Mouse (Mus musculus) liver, embryonic 13.5 days (tissue): ENCODE results near the gene Dpm2. TPM values are rescaled to one million over a fixed set of nuclear protein-coding genes. Genes with fewer than 3 reads are reported as not detected.

Experiments used
- ATAC-seq: fragments of 200-750 bp; cut with Nextera tagmentation; 2 replicates; pipeline ENCODE4 v1.8.0; 2017; ENCODE audit warnings: low read depth, mild to moderate bottlenecking, moderate number of reproducible peaks, moderate library complexity
- DNase-seq: peaks from one replicate; pipeline ENCODE4 v3.0.0; 2022
- H3K27ac ChIP-seq: fragments of 300-500 bp; sonication (generic); 2 replicates; pipeline ENCODE4 v1.5.1; 2015; ENCODE audit warnings: moderate library complexity, mild to moderate bottlenecking, inconsistent platforms
- H3K27me3 ChIP-seq: fragments of 300-500 bp; sonication (generic); 2 replicates; pipeline ENCODE4 v1.6.1; 2015; ENCODE audit warnings: mild to moderate bottlenecking, inconsistent platforms
- H3K36me3 ChIP-seq: fragments of 300-500 bp; sonication (generic); 2 replicates; pipeline ENCODE4 v1.6.1; 2015; ENCODE audit warnings: mild to moderate bottlenecking, inconsistent platforms
- H3K4me1 ChIP-seq: fragments of 300-500 bp; sonication (generic); replicated peaks from 2 replicates; pipeline ENCODE4 v1.6.1; 2015; ENCODE audit warnings: inconsistent platforms
- H3K4me2 ChIP-seq: fragments of 300-500 bp; sonication (generic); 2 replicates; pipeline ENCODE4 v1.6.1; 2015; ENCODE audit warnings: inconsistent platforms, mild to moderate bottlenecking, moderate library complexity
- H3K4me3 ChIP-seq: fragments of 300-500 bp; sonication (generic); replicated peaks from 2 replicates; pipeline ENCODE4 v1.5.1; 2015; ENCODE audit warnings: mild to moderate bottlenecking, inconsistent platforms
- H3K9ac ChIP-seq: fragments of 300-500 bp; sonication (generic); 2 replicates; pipeline ENCODE4 v1.6.1; 2015; ENCODE audit warnings: mild to moderate bottlenecking, inconsistent platforms
- H3K9me3 ChIP-seq: fragments of 300-500 bp; sonication (generic); replicated peaks from 2 replicates; pipeline ENCODE4 v1.6.1; 2016; ENCODE audit warnings: inconsistent platforms
- WGBS: fragments of 180-500 bp; shearing (Covaris S2); methylation state at CpG from one replicate; pipeline ENCODE4 v1.1.7; 2015; ENCODE audit not compliant: insufficient replicate concordance; 5-methylcytosine and 5-hydroxymethylcytosine counted together
- polyA plus RNA-seq: library from polyadenylated mRNA; unstranded; fragments of >200 nt; fragmentation: Nextera tagmentation; extraction: Ambion mirVana; gene quantifications from 2 replicates; pipeline ENCODE4 v1.2.1, GENCODE M21; 2015

The Dpm2 gene
- polyA plus RNA-seq, 1 experiment from 2014 or later, result 64.2 TPM

DNA sequence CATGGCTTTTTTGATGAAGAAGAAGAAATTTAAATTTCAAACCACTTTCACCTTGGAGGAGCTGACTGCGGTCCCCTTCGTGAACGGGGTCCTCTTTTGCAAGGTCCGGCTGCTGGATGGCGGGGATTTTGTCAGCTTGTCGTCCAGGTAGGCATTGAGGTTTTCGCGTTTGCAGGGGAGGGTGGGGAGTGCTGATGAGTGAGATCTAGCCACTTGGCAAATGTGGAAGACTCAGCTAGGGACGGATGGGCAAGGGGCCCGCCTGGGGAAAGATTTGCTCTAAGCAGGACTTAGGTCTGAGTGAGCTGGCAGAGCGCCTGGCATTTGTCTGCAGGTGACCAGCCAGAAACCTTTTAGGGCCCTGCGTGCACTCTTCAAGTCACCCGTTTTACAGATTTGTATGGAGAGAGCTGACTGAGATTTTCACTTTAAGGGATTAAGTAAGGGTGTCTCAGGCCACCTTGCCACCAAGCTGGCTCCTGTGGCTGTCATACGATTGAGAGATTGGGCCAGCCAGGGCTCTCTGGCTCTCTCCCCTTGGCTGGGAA is 34.5 kb upstream of the Dpm2 start:
- 3% methylated on average over 14 of the region's 14 CpGs for WGBS
- H3K27me3 ChIP-seq, result peaks cover 73% of the 10 kb centered on the region
- H3K27ac ChIP-seq, result no peak overlapping the region
- peak overlapping the region; percentile 100 for H3K4me2 ChIP-seq
- no peaks in the 10 kb centered on the region for H3K9me3 ChIP-seq
- no peaks in the 10 kb centered on the region for H3K36me3 ChIP-seq
- peak overlapping the region; percentile 82 for H3K9ac ChIP-seq
- peak overlapping the region; percentile 79 for H3K4me3 ChIP-seq
- ATAC-seq (no peak), DNase-seq (no peak)
- H3K4me1 ChIP-seq, result peaks cover 56% of the 10 kb centered on the region

DNA sequence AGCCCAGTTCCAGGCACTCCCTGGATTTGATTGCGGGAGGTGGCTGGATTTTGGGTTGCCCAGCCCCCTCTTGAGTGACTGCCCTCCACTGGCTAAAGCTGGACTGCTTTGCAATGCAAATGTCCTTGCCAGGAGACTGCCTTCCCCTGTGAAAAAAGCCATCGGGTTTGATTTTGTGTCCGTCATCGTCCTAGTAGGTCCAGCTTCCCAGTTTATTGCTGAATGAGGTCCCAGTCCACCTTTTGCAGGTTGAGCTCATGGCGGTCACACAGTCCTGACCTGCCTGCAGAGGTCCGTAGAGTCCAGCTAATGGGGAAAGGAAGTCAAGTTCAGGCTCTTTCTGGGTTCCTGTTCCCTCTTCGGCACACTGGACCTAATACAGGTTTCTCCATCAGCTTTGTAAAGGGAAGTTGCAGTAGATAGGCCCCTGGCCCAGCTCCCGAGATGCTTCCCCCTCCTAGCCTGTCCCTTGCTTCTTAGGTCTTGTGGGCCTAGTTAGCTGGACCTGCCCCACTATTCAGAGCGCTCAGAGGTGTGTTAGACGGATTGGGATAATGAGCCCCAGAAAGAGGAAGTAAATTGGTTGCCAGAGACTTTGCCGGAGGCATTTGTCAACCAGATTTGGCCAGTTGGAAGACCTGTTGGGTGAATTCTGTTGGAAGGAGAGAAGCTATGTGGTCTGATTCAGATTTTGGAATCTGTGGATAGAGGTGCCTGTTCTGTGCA is 33.9 kb upstream of the Dpm2 start:
- whole genome bisulfite sequencing, result 4% methylated on average over 11 of the region's 11 CpGs
- Histone ChIP-seq H3K9me3 (no peaks in the 10 kb centered on the region), H3K4me1 (peaks cover 56% of the 10 kb centered on the region)

DNA sequence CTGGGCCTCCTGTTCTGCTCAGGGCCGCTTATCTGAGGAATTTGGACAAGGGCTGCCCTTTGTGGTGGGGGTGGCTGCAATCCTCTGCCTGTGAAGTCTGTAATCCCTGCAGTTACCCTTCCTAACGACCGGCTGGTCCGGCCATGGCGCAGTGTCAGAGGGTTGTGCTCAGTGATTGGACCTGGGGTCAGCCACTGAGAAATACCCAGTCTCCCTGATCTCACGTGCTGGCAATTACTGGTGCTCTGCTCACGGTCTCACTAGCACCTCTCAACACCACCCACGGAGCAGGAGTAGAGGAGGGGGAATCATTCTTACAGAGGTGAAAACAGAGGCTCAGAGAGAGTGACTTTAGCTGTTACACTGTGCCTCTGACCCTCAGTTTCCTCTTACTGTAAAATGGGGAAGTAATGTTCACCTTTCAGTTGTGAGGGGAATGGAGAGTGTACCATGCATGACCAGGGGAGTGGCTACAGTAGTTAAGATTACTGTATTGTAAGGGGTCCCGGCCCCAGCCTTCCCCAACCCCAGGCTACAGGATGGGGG is 33.2 kb upstream of the Dpm2 start:
- Histone ChIP-seq H3K4me1 (peaks cover 56% of the 10 kb centered on the region), H3K9me3 (no peaks in the 10 kb centered on the region), H3K36me3 (no peaks in the 10 kb centered on the region), H3K27me3 (peaks cover 73% of the 10 kb centered on the region), H3K27ac (peak overlapping the region; percentile 32; the same call in 1 of the 2 replicates), H3K4me3 (peak overlapping the region; percentile 79), H3K4me2 (peak overlapping the region; percentile 100), H3K9ac (peak overlapping the region; percentile 82; the same call in 1 of the 2 replicates)
- 9% methylated on average over 9 of the region's 9 CpGs for WGBS
- DNase-seq (no peak), ATAC-seq (peak; percentile 2; the same call in 1 of the 2 replicates)

More for the DNA sequence above, 33.9 kb upstream of the Dpm2 start:
- H3K36me3 ChIP-seq, result no peaks in the 10 kb centered on the region
- H3K27me3 ChIP-seq, result peaks cover 73% of the 10 kb centered on the region
- H3K27ac ChIP-seq, result peak overlapping the region; percentile 32; the same call in 1 of the 2 replicates
- peak overlapping the region; percentile 100 for H3K4me2 ChIP-seq
- H3K4me3 ChIP-seq, result peak overlapping the region; percentile 79
- no peak for ATAC-seq
- DNase-seq, result no peak
- H3K9ac ChIP-seq, result peak overlapping the region; percentile 82; the same call in 1 of the 2 replicates

DNA sequence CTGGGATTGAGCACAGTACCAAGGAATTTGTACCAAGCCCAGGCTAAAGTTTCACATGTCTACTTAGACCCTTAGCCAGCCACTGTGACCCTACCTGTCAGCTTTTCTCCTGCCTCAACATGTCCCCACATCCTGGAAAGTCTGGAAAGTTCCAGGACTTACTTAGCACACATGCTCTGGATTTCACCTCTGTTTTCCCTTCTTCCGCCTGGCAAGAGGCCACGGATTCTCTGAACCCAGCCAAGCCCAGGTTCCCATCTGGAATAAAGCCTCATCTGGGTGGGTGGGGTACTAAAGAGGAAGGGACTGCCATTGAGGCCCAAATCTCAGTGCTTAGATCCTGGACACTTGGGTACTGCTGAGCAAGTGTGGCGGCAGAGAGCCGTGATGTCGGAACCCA is 32.7 kb upstream of the Dpm2 start:
- Histone ChIP-seq H3K4me2 (peak overlapping the region; percentile 100; the same call in 1 of the 2 replicates), H3K36me3 (no peaks in the 10 kb centered on the region), H3K4me3 (no peak overlapping the region), H3K27me3 (peaks cover 73% of the 10 kb centered on the region), H3K27ac (no peak overlapping the region), H3K4me1 (peaks cover 56% of the 10 kb centered on the region), H3K9me3 (no peaks in the 10 kb centered on the region), H3K9ac (no peak overlapping the region)
- DNase-seq (no peak), ATAC-seq (no peak)
- WGBS, result 72% methylated on average over 5 of the region's 5 CpGs

DNA sequence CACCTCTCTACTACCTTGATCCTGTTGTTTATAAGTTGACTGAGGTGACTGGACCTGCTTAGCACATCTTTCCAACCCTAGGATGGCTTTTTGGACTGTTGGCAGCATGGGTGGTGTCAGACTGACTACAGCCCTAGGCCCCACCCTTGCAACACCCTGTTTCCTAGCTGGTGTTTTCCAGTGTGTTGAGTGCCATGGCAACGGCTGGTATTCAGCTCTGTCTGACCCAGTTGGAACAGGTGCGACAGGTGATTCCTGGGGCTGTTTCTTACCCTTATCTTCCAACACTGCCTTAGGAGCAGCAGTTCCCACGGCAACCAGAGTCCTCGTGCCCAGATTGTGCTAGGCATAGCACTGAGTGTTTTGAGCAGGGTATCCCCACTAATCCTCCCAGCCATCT is 32.2 kb upstream of the Dpm2 start:
- Histone ChIP-seq H3K4me1 (peaks cover 54% of the 10 kb centered on the region), H3K9ac (no peak overlapping the region), H3K27me3 (peaks cover 67% of the 10 kb centered on the region), H3K36me3 (no peaks in the 10 kb centered on the region), H3K9me3 (no peaks in the 10 kb centered on the region), H3K27ac (no peak overlapping the region), H3K4me2 (no peak overlapping the region), H3K4me3 (no peak overlapping the region)
- 61% methylated on average over 4 of the region's 4 CpGs for WGBS
- DNase-seq (no peak), ATAC-seq (no peak)

DNA sequence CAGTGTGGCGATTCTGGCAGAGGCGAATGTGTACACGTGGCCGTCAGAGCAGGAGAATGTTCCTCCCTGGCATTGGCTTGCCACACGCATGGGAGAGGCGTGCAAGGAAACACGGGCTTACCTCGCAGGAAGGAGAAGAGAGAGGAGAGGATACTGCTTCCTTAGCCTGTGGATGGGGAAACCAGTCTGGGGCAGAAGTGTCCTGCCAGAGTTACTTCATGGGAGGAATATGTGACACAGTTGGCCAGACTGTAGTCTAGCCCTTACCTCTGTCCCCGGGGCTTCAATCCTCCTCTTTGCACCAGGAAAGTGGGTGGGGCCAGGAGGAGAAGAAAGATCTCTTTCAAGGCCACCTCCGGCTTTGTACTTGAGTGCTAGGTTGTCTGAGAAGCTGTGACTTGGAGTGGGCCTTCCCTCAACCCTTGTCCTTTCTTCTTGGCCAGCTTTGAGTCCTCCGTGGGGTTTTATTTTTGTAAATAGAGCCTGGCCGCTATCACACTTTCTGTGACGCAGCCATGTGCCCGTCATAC is 31.1 kb upstream of the Dpm2 start:
- DNase-seq (no peak), ATAC-seq (no peak)
- H3K4me3 ChIP-seq, result no peak overlapping the region
- H3K27me3 ChIP-seq, result peaks cover 58% of the 10 kb centered on the region
- H3K9ac ChIP-seq, result no peak overlapping the region
- H3K4me1 ChIP-seq, result peaks cover 44% of the 10 kb centered on the region
- no peaks in the 10 kb centered on the region for H3K9me3 ChIP-seq
- H3K36me3 ChIP-seq, result no peaks in the 10 kb centered on the region
- no peak overlapping the region for H3K27ac ChIP-seq
- WGBS, result 73% methylated on average over 14 of the region's 14 CpGs
- H3K4me2 ChIP-seq, result no peak overlapping the region

DNA sequence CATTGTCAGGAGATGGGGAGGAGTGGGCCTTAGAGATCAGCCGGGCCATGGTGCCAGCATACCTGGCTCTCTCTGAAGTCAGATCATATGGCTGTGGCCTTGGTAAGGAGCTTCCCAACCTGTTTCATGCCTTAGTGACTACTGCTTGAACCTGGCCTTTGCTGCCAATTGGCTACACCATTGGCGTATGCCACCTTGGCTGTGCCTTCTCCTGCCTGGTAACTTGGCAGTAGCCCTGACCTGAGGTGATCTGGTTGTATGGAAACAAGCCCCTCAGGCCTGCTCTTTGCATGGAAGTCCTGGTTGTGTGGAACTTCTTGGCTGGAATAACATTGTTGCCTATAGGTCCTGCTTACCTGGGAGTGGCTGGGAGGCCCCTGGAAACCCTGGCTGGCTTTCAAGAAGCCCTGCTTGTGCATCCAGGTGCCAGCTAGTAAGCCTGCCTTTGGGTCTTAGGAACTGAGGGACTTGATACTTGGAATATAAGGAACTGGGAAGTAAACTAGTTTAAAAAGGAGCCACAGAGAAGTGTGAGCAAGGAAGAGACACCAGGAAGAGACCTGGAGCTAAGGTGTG is 29.2 kb upstream of the Dpm2 start:
- Histone ChIP-seq H3K4me1 (peaks cover 29% of the 10 kb centered on the region), H3K4me2 (no peak overlapping the region), H3K36me3 (no peaks in the 10 kb centered on the region), H3K27ac (no peak overlapping the region), H3K9ac (no peak overlapping the region), H3K4me3 (no peak overlapping the region), H3K9me3 (no peaks in the 10 kb centered on the region), H3K27me3 (peaks cover 45% of the 10 kb centered on the region)
- DNase-seq (no peak), ATAC-seq (no peak)
- WGBS, result 72% methylated on average over 2 of the region's 2 CpGs

DNA sequence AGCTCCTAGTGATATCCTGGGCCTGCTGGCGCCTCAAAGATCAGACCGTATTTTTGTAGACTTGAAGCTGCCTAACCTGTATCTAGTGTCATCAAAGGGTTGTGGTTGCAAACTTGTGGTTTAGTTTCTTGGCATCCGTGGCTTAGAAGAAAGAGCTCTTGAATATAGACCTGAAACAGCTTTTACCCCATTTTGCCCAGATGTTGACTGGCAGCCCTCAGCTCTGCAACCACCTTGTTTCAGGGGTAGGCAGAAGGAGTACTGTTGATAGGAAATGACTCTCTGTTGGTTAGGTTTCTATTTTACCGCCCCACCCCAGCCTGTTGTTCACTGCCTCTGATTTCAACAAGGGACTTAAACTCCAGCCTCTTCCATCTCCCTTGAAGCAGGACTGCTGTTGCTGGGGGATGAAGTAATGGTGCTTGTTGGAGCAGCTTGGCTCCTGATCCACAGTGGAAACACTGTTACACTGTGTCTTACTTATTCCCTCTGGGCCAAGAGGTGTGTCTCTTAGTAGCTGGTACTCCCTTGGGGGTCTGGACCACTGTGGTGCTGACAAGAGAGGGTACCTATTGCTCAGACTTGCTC is 28.6 kb upstream of the Dpm2 start:
- ATAC-seq, result no peak
- H3K36me3 ChIP-seq, result no peaks in the 10 kb centered on the region
- H3K4me2 ChIP-seq, result no peak overlapping the region
- no peak for DNase-seq
- WGBS, result 40% methylated on average over 4 of the region's 4 CpGs
- no peak overlapping the region for H3K9ac ChIP-seq
- no peaks in the 10 kb centered on the region for H3K9me3 ChIP-seq
- no peak overlapping the region for H3K4me3 ChIP-seq
- H3K27ac ChIP-seq, result no peak overlapping the region
- peaks cover 38% of the 10 kb centered on the region for H3K27me3 ChIP-seq
- peaks cover 23% of the 10 kb centered on the region for H3K4me1 ChIP-seq

DNA sequence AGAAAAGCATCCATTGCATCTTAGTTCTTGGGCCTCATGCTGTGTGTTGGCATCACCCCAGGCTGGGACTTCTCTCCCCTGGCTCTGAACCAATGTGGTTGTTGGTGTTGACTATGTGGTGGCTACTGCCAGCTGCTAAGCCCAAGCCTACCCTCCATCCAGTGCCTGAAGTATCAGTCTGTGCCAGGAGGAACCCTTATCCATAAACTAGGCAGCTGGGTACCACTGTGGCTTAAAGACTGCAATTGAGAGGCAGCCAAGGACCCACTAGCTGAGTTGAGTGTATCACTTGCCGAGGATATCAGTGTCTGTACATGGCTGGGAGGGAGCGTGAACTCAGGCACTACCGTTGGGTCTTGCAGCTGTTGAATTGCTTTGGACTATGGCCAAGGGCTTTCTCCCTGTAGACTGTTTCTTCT is 27.6 kb upstream of the Dpm2 start:
- H3K4me2 ChIP-seq, result no peak overlapping the region
- no peaks in the 10 kb centered on the region for H3K9me3 ChIP-seq
- H3K27me3 ChIP-seq, result peaks cover 28% of the 10 kb centered on the region
- peaks cover 13% of the 10 kb centered on the region for H3K4me1 ChIP-seq
- H3K4me3 ChIP-seq, result no peak overlapping the region
- WGBS, result 79% methylated on average over 3 of the region's 3 CpGs
- DNase-seq (no peak), ATAC-seq (no peak)
- H3K27ac ChIP-seq, result no peak overlapping the region
- H3K36me3 ChIP-seq, result no peaks in the 10 kb centered on the region
- no peak overlapping the region for H3K9ac ChIP-seq

DNA sequence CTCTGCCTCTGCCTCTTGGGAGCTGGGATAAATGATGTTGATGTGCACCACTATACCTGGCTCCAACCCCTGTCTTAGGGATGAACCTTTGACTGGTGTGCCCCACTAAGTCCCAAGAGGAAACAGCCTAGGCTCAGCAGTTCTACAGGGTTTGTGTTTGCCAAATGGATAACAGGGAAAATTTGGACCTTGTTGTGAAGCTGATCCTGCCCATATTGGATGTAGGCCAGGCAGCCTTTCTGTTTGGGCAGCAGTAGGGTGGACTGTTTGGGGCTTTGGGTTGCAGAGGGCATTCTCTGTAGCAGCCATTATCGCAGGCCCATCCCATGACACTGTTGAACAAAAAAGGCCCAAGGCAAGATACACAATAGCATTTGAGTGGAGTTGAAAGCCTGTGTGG is 23.7 kb upstream of the Dpm2 start:
- ATAC-seq (no peak), DNase-seq (no peak)
- H3K27ac ChIP-seq, result no peak overlapping the region
- H3K27me3 ChIP-seq, result no peaks in the 10 kb centered on the region
- no peak overlapping the region for H3K4me3 ChIP-seq
- 88% methylated on average over 1 of the region's 1 CpGs for WGBS
- no peak overlapping the region for H3K9ac ChIP-seq
- no peaks in the 10 kb centered on the region for H3K36me3 ChIP-seq
- H3K9me3 ChIP-seq, result no peaks in the 10 kb centered on the region
- H3K4me1 ChIP-seq, result no peaks in the 10 kb centered on the region
- H3K4me2 ChIP-seq, result no peak overlapping the region

DNA sequence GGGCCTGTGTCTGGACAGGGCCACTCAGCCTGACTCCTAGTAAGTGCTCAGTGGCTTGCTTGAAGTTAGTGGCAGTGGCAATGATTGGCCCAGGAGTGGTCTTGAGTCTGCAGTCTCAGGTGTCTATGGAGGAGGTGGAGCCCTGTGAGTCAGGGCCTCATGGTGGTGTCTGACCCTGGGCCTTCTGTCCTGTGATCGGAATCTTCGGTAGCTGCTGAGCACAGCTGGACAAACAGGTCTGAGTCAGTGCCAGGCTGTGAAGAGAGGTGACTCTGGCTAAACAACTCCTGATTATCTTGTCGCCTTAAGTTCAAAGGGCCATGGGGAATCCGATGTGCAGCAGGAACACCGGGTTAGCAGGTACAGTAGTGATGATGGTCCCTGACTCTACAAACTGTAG is 23.3 kb upstream of the Dpm2 start:
- Histone ChIP-seq H3K9me3 (no peaks in the 10 kb centered on the region), H3K4me3 (no peak overlapping the region), H3K4me2 (no peak overlapping the region), H3K4me1 (no peaks in the 10 kb centered on the region), H3K9ac (no peak overlapping the region), H3K36me3 (no peaks in the 10 kb centered on the region), H3K27ac (no peak overlapping the region), H3K27me3 (no peaks in the 10 kb centered on the region)
- ATAC-seq, result no peak
- WGBS, result 75% methylated on average over 5 of the region's 5 CpGs
- DNase-seq, result no peak
